Mouse (Mus musculus) heart, adult 9 months (tissue): ENCODE measurements at regions not wholly inside any gene's neighbourhood (a gene's known extent, or its start where the extent isn't known, plus 50 kb on each side); places are given as distances from the start of the nearest gene placed in this dataset.

Experiments
- DNase-seq, 2 experiments: peaks; one replicate each; pipeline ENCODE4 v3.0.0; 2022; ENCODE audit warnings: low spot score in 2 of 2

- no peak for DNase-seq
Observed at GRCm38 (mm10) chr13:52047937-52048336, 201.5 kb downstream of the Gadd45g start.

- no peak for DNase-seq
Observed at GRCm38 (mm10) chr13:52048777-52049176, 202.3 kb downstream of the Gadd45g start.

GRCm38 (mm10) chr13:52049249-52049648, 202.8 kb downstream of the Gadd45g start:
- no peak for DNase-seq

DNA sequence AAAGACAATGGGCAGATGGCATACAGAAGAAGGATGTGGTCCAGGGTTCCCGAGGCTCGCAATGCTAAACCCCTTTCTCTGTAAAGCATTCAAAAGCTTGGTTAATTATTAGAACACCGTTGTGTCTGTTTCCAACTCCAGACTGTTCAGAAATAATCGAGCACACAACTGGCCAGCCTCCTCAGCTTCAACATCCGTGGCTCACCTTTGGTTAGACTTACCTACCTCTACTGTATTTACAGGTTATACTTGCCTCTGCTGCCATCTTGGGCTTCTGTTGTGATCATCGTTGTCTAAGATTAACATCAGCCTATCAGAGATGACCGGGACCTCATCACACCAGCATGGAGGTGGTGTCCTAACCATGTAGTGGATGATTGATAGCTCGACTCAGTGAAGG, 209.3 kb downstream of the Gadd45g start:
- DNase-seq = no peak

- DNase-seq = no peak
Observed at GRCm38 (mm10) chr13:52057456-52057855, 211.0 kb downstream of the Gadd45g start.

DNA sequence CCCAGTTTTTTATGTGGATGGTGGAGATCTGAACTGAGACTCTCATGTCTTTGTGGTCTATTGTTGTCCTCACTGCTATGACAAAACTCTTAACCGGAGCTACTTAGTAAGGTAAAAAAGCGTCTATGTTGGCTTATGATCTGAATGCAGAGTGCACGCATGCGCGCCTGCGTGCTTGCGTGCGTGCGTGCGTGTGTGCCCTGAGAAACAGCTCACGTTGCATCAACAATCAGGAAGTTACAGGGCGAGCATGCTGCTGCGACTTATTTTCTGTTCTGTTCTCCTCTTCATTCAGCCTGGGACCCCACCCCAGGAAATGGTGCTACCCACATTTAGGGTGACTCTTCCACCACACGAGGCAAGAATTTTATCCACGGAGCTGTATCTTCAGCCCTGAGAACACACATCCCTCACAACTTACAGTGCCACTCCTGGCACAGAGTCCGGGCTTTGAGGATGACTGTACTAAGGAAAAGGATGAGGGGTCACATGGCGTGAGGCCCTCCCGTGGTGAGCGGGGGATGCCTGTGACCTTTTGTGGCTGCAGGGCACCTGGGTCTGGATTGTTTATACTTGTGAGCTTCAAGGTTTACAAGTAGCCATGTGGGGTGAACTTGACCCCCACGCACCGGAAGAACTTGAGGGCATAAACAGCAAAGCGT, 213.4 kb downstream of the Gadd45g start:
- no peak for DNase-seq

- DNase-seq = no peak
Observed at GRCm38 (mm10) chr13:52060418-52060870, 214.0 kb downstream of the Gadd45g start.

DNA sequence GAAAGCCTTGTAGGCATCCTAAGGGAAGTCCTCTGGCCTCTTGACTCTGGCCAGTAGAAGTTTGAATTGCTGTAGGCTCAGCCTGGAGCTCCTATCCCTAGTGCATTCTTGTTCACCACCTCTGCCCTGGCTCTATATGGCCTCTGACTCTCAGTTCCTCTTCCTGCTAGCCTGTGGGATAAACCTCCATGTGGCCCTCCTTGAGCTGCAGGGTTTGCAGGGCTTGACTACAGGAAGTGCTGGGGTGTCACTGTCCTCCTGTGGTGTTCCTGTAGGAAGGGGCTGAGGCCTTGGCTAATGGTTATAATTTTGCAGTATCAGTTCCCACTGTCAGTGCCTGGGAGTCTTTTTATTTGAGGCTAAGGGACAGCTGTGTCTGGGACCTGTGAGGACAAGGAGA, 215.0 kb downstream of the Gadd45g start:
- no peak for DNase-seq

DNA sequence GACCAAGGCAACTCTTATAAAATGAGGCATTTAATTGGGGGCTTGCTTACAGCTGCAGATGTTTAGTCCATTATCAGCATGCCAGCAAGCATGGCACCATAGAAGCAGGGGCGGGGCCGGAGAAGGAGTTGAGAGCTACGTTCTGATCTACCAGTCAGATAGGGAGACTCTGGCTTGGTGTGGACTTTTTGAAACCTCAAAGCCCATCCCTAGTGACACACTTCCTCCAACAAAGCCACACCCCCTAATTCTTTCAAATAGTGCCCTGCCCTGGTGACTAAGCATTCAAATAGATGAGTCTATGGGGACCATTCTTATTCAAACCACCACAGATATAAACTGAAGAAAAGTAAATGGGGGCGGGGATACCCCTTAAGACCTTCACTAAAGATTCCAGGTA, 215.4 kb downstream of the Gadd45g start:
- DNase-seq = no peak

DNA sequence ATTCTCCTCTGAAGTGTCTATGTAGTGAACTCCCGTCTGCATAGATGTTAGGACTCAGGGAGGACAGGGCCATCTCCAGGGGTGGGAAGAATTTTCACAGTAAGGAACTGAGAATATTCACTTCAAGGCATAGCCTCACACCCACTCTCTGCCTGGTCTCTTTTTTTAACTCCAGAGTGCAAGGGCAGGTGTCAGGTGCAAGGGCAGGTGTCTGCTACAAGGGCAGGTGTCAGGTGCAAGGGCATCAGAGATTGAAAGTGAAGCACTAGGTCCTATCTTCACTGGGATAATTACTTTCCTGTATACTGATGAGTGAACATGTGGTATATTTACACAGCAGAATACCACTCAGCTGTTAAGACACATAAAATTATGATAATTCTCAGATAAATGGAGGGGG, 216.1 kb downstream of the Gadd45g start:
- no peak for DNase-seq

DNA sequence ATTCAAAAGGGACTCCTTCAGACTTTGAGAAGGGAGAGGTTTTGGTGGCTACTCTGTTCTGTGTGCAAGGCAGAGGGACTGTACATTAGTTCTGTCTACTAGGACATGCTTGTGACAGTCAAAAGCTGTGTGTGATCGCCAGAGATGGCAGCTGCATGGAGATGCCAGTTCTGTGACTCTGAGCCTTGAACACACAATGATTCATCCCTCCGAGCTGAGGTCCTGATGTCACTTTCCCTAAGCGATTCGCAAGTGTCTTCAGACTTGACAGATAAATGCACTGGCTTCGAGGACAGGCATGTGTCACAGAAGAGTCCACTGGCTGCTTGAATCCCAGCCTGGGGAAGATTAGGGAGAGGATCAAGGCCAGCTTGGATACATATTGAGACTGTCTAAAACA, 218.8 kb downstream of the Gadd45g start:
- DNase-seq = no peak

DNA sequence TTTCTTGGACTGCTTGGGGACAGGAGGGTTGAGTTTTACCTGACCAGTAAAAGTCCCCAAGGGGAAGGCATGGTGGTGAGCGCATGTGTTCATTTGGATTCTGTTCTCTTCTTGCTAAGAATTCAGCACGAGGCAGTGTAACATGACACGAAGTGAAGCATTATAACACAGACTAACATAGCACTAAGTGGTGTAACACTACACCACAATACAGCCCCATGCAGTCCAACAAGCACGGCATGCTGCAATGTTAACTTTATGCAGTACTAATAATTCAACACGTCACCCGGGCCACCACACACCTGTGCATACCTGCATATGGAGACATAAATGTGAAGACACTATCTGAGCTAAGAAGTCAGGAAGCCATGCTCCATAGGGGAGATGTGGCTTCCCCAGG, 219.2 kb downstream of the Gadd45g start:
- DNase-seq = no peak

DNA sequence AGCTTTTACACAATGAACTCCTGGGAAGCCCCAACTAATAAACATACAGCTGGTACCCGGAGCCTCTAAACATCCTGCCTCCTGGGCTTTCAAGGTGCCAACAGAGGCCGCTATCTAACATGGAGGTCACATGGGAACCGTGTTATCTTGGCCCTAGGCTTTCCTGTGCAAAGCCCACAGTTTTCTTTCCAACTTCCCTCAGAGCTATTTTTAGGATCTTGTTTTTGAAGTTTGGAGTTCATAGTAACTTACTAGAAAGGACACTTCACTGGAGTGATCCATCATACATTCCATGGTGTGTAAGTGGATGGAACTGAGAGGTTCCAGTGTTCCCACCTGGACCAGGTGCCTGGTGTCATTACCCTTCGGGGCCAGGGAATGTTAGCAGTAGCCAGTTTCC, 220.6 kb downstream of the Gadd45g start:
- no peak for DNase-seq

DNA sequence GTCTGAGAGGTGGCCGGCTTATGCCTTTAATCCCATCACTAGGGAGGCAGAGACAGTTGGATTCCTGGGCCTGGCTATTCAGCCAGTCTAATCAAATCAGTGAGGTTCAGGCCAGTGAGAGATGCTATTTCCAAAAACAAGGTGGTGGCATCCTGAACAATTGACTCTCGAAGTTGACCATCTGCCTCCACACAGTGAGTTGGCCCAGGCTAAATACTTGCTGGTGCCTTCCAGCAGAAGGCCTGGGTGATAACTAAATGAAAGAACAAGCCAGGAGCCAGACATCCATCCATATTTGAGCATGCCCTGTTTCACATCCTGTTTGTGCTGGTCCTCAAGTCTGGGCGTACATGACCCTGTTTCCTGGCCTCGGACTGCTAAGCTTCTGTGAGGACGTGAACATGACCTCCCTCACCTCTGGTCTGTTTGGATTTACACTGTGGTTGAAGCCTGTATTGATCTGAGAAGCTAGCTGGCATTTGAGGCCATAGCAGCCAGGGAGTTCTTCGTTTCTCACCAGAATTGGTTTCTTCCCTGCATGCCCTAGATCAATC, 222.5 kb downstream of the Gadd45g start:
- no peak for DNase-seq

GRCm38 (mm10) chr13:52069714-52070113, 223.2 kb downstream of the Gadd45g start:
- no peak for DNase-seq

- DNase-seq = no peak
Observed at GRCm38 (mm10) chr13:52070731-52071663, 224.5 kb downstream of the Gadd45g start.

DNA sequence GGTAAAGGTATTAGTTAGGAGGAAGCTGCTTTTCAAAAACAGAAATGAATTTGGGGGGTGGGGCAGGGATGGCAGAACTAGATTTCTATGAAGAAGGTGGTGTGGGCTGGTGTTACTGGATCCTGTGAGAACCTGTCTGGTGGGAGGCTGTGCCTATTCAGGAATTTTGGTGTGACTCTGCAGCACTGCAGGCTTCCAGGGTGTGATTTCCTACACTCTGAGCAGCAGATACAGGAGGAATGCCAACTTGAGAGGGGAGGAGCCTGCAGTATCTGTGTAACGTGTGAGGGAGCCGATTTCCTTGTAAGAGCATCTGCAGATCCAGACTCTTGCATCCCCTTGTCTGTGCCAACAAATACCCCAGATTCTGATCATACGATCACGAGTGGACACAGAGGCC, 231.1 kb downstream of the Gadd45g start:
- DNase-seq = no peak

GRCm38 (mm10) chr13:52078561-52078960, 232.1 kb downstream of the Gadd45g start:
- DNase-seq = peak in 1 of 2 experiments; percentile 63

GRCm38 (mm10) chr13:52079678-52080246, 233.3 kb downstream of the Gadd45g start:
- DNase-seq = peak; percentile 79 to 86

GRCm38 (mm10) chr13:52083601-52084455, 237.3 kb downstream of the Gadd45g start:
- DNase-seq = no peak

- DNase-seq = no peak
Observed at GRCm38 (mm10) chr13:52085110-52085509, 238.6 kb downstream of the Gadd45g start.
